Mouse (Mus musculus) heart, adult 2 months (tissue): Measurements from ENCODE around the gene Tbxas1.

Experiments
- CTCF ChIP-seq: fragments of 200-600 bp; IDR thresholded peaks from 2 replicates; pipeline ENCODE4 v1.8.1; 2022; ENCODE audit warnings: antibody characterized with exemption, mild to moderate bottlenecking, moderate library complexity
- EP300 ChIP-seq: fragments of 200-500 bp; IDR thresholded peaks from 2 replicates; pipeline ENCODE4 v1.6.1; 2011; ENCODE audit warnings: low read depth, low read length, control low read depth; ENCODE audit not compliant: insufficient read depth
- POLR2A ChIP-seq: fragments of 200-500 bp; IDR thresholded peaks from 2 replicates; pipeline ENCODE4 v1.6.1; 2011; ENCODE audit warnings: mild to moderate bottlenecking, low read depth, low read length, control low read depth; ENCODE audit not compliant: insufficient read depth

DNA sequence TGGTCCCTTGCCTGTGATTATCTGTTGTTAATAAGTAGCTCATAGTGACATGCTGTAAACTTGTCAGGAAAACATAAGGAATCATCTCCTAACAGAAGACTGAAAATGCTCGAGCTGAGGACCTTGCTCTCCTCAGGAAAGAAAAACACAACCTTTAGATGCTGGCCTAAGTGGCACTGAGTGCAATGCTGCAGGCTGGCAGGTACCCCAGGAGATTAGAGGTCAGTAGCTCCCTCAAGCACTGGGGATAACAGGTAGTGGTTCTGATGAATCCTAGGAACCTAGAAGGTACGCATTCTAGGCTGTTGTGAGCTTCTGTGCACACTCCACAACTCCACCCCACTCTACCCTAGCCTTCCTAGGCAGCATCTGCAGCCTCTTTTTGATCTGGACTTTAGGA lies 8.4 kb upstream of the Tbxas1 start:
- no peak for TF ChIP-seq CTCF
- no peak for TF ChIP-seq POLR2A
- no peak for TF ChIP-seq EP300
